Mouse (Mus musculus): ENCODE measurements around the gene Zbtb8os. TPM values are rescaled to one million over a fixed set of nuclear protein-coding genes. Genes with fewer than 3 reads are reported as not detected.
"Not testable (repeated sequence)": the region's sequence is repeated elsewhere in the genome, so short reads cannot be mapped to it uniquely, and the experiment has no call there.

The Zbtb8os gene
- polyA plus RNA-seq, 1 experiment: 110 TPM

DNA sequence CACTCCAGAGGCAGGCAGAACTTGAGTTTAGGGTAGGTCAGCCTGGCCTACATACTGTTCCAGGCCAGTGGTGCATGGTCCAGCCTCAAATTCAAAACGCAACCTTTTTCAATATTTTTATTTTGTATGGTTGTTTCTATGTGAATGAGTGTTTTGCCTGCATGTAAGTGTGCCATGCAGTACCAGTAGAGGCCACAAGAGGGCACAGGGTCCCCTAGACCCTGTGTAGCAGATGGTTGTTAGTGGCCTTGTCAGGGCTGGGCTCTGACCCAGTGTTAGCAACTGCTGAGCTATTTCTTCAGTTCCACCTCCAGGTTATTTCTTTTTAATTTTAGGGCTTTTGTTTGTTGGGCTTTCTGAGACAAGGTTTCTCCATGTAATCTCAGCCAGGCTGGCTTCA is 15.1 kb downstream of the Zbtb8os start:
- Histone ChIP-seq H3K27ac (ENCODE audit: insufficient read depth, low read length) (no peak overlapping the region), H3K4me1 (ENCODE audit: control insufficient read depth, insufficient read depth, low read length) (no peaks in the 10 kb centered on the region), H3K4me3 (ENCODE audit: insufficient read depth, low read length) (no peak overlapping the region)
- no peak for TF ChIP-seq POLR2A (IDR thresholded peaks at IDR 0.05; ENCODE audit: low read depth, low read length)
- TF ChIP-seq CTCF (IDR thresholded peaks at IDR 0.05; ENCODE audit: borderline replicate concordance, insufficient read depth, low read length): peak; percentile 88; the same call in 1 of the 2 replicates

DNA sequence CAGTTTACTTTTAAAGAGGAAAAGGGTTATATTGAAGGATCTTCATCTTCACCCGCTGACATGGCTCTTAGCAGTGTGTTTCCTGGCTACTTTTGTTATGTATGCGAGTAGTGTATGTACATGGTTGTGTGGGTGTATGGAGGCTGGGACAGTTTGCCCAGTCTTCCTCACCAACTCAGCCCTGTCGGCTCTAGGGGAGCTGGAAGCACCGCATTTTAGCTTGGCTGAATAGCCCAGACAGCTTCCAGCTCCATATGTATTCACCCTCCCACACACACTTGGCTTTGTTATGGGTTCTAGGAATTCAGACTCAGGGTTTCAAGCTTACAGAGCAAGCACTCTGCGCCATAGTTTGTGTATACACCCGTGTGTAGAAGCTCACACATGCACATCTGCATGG is 15.6 kb downstream of the Zbtb8os start:
- Histone ChIP-seq H3K4me1 (ENCODE audit: control insufficient read depth, insufficient read depth, low read length) (no peaks in the 10 kb centered on the region), H3K4me3 (ENCODE audit: insufficient read depth, low read length) (no peak overlapping the region), H3K27ac (ENCODE audit: insufficient read depth, low read length) (no peak overlapping the region)
- TF ChIP-seq POLR2A (IDR thresholded peaks at IDR 0.05; ENCODE audit: low read depth, low read length): no peak
- TF ChIP-seq CTCF (IDR thresholded peaks at IDR 0.05; ENCODE audit: borderline replicate concordance, insufficient read depth, low read length): no peak

DNA sequence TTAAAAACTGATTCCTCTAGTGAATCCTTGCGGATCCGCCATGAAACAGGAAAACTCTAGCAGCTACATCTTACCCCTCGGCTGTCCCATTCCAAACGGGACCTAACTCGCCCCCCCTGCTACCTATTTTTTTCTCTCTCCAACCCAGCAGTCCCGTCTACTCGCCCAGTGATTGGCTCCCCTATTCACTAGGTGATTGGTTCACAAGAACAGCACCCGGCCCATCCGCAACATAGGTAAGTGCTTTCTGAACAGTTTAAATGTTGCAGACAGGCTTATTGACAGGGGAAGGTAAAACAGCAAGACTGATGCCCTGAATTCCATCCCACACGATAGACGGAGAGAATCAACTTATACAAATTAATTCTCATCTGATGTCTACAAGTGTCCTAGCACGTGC is 17.7 kb downstream of the Zbtb8os start:
- H3K4me3 ChIP-seq (ENCODE audit: insufficient read depth, low read length): no peak overlapping the region
- TF ChIP-seq CTCF (IDR thresholded peaks at IDR 0.05; ENCODE audit: borderline replicate concordance, insufficient read depth, low read length) (no peak), POLR2A (IDR thresholded peaks at IDR 0.05; ENCODE audit: low read depth, low read length) (no peak)
- H3K4me1 ChIP-seq (ENCODE audit: control insufficient read depth, insufficient read depth, low read length): no peaks in the 10 kb centered on the region
- H3K27ac ChIP-seq (ENCODE audit: insufficient read depth, low read length): no peak overlapping the region

DNA sequence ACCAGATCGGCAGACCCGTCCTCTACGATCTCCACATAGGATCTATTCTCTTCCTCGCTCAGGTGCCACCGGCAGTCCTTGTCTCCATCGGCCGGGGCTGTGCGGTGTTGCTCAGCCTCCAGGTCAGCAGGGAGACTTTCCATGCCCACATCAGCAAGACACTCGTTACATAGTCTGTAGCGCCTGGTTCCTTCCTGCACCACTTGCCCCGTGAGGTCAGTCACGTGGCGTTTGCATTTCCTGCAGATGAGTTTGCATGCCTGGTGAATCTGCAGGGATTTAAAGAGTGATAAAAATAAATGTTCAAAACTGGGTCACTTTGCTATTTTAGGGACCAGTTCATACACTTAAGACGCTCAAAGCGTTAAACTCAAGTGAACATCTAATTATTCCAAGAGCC is 18.7 kb downstream of the Zbtb8os start:
- Histone ChIP-seq H3K4me1 (ENCODE audit: control insufficient read depth, insufficient read depth, low read length) (no peaks in the 10 kb centered on the region), H3K4me3 (ENCODE audit: insufficient read depth, low read length) (no peak overlapping the region), H3K27ac (ENCODE audit: insufficient read depth, low read length) (no peak overlapping the region)
- TF ChIP-seq CTCF (IDR thresholded peaks at IDR 0.05; ENCODE audit: borderline replicate concordance, insufficient read depth, low read length) (no peak), POLR2A (IDR thresholded peaks at IDR 0.05; ENCODE audit: low read depth, low read length) (no peak)

DNA sequence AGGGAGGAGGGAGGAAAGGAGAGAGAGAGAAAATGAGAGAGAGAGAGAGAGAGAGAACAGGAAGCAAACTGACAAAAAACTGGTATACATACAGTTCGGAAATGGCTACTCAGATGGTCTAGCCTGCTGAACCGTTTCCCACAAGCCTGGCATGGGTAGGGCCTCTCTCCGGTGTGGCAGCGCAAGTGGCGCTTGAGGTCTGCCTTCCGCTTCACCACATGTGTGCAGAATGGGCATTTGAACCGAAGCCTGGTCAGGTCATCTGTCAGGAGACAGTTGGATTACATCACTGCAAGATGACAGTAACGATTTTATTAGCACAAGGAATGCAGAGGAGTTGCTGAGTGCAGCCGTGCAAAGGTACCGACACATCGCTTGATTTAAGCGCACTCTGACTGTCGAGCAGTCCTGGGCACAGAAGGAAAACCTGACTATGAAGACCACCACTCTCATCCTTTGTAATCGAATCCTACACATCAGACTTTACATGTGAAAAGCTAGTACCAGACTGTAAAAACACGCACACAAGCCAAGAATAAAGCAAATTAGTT is 22.2 kb downstream of the Zbtb8os start:
- Histone ChIP-seq H3K27ac (ENCODE audit: insufficient read depth, low read length) (no peak overlapping the region), H3K4me3 (ENCODE audit: insufficient read depth, low read length) (no peak overlapping the region), H3K4me1 (ENCODE audit: control insufficient read depth, insufficient read depth, low read length) (no peaks in the 10 kb centered on the region)
- no peak for TF ChIP-seq POLR2A (IDR thresholded peaks at IDR 0.05; ENCODE audit: low read depth, low read length)
- no peak for TF ChIP-seq CTCF (IDR thresholded peaks at IDR 0.05; ENCODE audit: borderline replicate concordance, insufficient read depth, low read length)

DNA sequence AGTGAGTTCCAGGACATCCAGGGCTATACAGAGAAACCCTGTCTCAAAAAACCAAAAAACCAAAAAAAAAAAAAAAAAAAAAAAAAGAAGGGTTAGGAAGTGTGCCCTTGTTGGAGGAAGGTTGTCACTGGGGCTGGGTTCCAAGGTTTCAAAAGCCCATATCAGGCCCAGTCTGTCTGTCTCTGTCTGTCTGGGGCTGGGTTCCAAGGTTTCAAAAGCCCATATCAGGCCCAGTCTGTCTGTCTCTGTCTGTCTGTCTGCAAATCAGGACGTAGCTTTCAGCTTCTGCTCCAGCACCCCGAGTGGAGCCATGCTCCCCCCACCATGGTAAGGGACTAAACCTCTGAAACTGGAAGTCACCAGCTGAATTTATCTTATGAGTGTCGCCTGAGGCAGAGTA is 26.7 kb downstream of the Zbtb8os start:
- H3K27ac ChIP-seq (ENCODE audit: insufficient read depth, low read length); H3K4me1 ChIP-seq (ENCODE audit: control insufficient read depth, insufficient read depth, low read length); H3K4me3 ChIP-seq (ENCODE audit: insufficient read depth, low read length): not testable (repeated sequence)

DNA sequence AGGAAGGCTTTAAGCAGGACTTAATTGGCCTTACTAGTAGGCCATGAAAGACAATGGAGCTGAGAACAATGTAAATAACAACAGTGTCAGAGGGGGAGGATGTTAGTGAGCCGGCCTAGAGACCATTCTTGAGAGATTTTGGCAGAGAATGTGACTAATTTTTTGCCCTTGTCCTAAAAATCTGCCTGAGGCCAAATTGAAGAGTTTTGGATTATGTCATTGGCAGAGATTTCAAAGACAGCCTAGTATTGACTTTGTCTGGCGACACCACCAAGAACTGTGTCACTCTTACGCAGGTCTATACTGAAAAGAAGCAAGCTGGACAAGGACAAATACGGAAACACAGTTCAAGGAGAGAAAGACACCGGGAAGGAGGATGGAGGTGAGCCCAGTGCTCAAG is 27.3 kb downstream of the Zbtb8os start:
- TF ChIP-seq CTCF (IDR thresholded peaks at IDR 0.05; ENCODE audit: borderline replicate concordance, insufficient read depth, low read length): no peak
- TF ChIP-seq POLR2A (IDR thresholded peaks at IDR 0.05; ENCODE audit: low read depth, low read length): no peak
- no peak overlapping the region for H3K27ac ChIP-seq (ENCODE audit: insufficient read depth, low read length)
- H3K4me3 ChIP-seq (ENCODE audit: insufficient read depth, low read length): no peak overlapping the region
- no peaks in the 10 kb centered on the region for H3K4me1 ChIP-seq (ENCODE audit: control insufficient read depth, insufficient read depth, low read length)

DNA sequence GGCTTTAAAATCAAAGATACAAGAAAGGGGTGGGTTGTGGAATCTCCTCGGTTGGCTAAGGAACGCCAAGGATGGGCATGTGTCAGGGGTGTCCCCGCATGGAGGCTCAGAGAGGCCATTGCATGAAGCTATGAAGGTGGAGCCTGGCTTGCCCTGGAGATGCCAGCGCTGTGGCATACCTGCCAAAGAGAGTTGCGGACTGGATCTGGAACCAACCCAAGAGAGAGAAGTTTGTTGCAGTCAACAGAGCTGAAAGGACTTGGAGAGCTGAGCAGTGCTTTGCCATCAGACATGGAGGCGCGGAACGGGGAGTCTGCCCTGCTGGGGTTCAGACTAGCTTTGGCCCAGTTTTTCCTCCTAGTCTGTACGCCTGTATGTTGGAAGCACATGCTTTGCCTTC is 28.0 kb downstream of the Zbtb8os start:
- TF ChIP-seq POLR2A (IDR thresholded peaks at IDR 0.05; ENCODE audit: low read depth, low read length) (no peak), CTCF (IDR thresholded peaks at IDR 0.05; ENCODE audit: borderline replicate concordance, insufficient read depth, low read length) (no peak)
- no peaks in the 10 kb centered on the region for H3K4me1 ChIP-seq (ENCODE audit: control insufficient read depth, insufficient read depth, low read length)
- H3K27ac ChIP-seq (ENCODE audit: insufficient read depth, low read length): no peak overlapping the region
- H3K4me3 ChIP-seq (ENCODE audit: insufficient read depth, low read length): no peak overlapping the region

DNA sequence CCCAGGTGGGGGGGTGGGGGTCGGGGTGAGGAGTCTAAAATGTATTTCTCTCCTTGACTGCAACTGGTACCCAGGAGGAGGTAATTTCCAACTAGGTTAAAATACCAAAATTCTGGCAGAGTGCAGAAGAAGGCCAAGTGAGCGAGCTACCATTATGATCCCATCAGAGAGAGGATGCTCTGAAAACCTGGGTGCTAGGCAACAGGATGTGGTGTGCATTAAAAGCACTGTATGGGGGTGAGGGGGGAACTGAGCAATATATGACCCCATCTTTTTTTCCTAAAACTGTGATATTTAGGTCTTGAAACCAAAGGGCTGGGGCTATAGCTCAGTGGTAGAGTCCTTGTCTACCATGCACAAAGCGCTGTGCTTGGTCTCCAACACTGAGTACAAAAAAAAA is 28.9 kb downstream of the Zbtb8os start:
- Histone ChIP-seq H3K27ac (ENCODE audit: insufficient read depth, low read length) (no peak overlapping the region), H3K4me1 (ENCODE audit: control insufficient read depth, insufficient read depth, low read length) (no peaks in the 10 kb centered on the region), H3K4me3 (ENCODE audit: insufficient read depth, low read length) (no peak overlapping the region)
- TF ChIP-seq POLR2A (IDR thresholded peaks at IDR 0.05; ENCODE audit: low read depth, low read length) (no peak), CTCF (IDR thresholded peaks at IDR 0.05; ENCODE audit: borderline replicate concordance, insufficient read depth, low read length) (no peak)

DNA sequence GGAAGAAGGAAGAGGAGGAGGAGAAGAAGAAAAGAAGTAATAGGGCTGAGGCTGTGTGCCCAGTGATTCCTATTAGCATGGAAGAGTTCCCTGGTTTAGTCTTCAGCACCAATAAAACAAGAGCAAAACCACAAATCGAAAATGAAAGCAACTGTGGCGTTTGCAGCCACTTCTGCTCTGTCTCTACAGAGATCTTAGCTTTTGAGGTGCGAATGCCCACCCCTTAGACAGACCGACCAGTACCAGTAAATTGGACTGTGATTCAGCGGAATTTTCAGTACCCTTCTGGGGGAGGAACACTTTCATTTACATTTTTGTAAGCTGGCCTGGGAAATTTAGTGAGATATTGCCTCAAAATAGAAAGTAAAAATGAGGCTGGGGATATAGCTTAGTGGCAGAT is 29.7 kb downstream of the Zbtb8os start:
- Histone ChIP-seq H3K4me1 (ENCODE audit: control insufficient read depth, insufficient read depth, low read length) (no peaks in the 10 kb centered on the region), H3K4me3 (ENCODE audit: insufficient read depth, low read length) (no peak overlapping the region), H3K27ac (ENCODE audit: insufficient read depth, low read length) (no peak overlapping the region)
- TF ChIP-seq CTCF (IDR thresholded peaks at IDR 0.05; ENCODE audit: borderline replicate concordance, insufficient read depth, low read length): no peak
- no peak for TF ChIP-seq POLR2A (IDR thresholded peaks at IDR 0.05; ENCODE audit: low read depth, low read length)

DNA sequence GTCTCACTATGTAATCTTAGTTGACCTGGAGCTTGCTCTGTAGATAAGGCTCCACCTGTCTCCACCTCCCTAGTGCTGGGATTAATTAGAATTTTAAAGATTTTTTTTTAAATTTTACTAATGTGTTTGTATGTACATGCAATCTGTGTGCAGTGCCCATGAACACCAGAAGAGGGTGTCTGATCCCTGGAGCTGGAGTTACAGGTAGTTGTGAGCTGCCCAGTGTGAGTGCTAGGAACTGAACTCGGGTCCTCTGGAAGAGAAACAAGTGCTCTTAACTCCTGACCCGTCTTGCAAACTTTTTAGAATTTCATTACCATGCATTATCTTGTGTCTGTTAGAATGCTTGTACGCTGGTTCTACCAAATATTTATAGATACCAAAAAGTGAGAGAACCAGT is 35.9 kb downstream of the Zbtb8os start:
- Histone ChIP-seq H3K27ac (ENCODE audit: insufficient read depth, low read length) (no peak overlapping the region), H3K4me3 (ENCODE audit: insufficient read depth, low read length) (no peak overlapping the region), H3K4me1 (ENCODE audit: control insufficient read depth, insufficient read depth, low read length) (no peaks in the 10 kb centered on the region)
- TF ChIP-seq CTCF (IDR thresholded peaks at IDR 0.05; ENCODE audit: borderline replicate concordance, insufficient read depth, low read length): no peak
